Mouse (Mus musculus): Measurements from ENCODE around the gene Srl. TPM values are rescaled to one million over a fixed set of nuclear protein-coding genes. Genes with fewer than 3 reads are reported as not detected.

Srl gene
- total and polyA plus RNA-seq, 3 experiments: 44.6 to 88.8 (median 71.3) TPM

DNA sequence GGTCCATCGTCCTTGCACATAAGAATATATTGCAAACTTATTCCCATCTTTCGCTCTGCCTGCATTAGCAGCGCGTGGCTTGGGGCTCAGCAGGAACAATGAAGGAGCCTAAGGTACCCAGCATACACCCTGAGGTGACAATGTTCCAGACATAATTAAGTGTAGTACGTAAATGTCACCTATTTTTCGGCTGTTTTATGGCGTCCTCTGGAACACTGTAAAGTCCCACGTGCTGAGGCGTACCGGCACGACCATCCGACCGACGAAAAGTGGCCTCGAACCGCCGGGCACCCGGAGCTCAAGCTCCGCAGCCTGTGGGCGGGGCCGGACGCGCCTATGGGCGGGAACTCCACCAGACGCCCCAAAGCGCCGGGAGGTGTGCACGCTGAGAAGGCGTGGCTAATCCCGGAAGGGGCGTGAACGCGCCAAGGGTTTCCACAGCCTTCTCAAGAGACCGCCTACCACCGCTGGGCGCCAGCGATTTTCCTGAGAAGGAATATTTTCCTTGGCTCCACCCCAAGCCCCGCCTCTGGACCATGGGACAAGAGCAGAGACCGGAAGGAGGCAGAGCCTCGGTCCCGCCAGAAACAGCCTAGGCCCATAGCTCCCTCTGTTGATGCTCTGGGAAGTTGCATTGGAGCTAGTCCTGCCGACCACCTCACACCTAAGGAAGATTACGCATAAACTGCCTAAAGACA lies at the start of gene Srl (continued):
- peak; percentile 99 for TF ChIP-seq MXI1 (IDR thresholded peaks at IDR 0.05; ENCODE audit: low read depth, low read length)

DNA sequence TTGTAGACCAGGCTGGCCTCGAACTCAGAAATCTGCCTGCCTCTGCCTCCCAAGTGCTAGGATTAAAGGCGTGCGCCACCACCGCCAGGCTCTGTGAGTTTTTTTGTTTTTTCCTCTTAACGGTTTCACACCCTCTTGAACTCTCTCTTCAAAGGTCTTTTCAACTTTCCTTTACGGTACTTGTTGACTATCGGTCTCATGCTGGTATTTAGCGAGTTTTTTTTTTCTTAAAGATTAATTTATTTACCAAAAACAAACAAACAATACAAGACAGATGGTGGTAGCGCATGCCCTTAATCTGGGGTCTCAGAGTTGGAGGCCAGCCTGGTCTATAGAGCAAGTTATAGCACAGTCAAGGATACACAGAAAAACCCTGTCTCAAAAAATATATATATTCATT lies 48.6 kb upstream of the Srl start:
- dilution Hi-C loops (cut with MboI; ENCODE audit: extremely low pct_ligation_motif_present, extremely low pct_unique_long_range_greater_than_20kb, low sequenced_read_pairs): no loop called here
- in situ Hi-C loops (cut with MboI; ENCODE audit: low pct_ligation_motif_present, low pct_unique_long_range_greater_than_20kb, low sequenced_read_pairs): no loop called here
- peak; percentile 51 for DNase-seq (ENCODE audit: extremely low read depth)
- TF ChIP-seq CHD2 (IDR thresholded peaks at IDR 0.05; ENCODE audit: low read length) (no peak), POLR2AphosphoS2 (IDR thresholded peaks at IDR 0.05; ENCODE audit: low read depth, low read length) (no peak), IRF4 (IDR thresholded peaks at IDR 0.05; ENCODE audit: low read depth, low read length) (no peak), USF1 (IDR thresholded peaks at IDR 0.05; ENCODE audit: low read depth, low read length) (no peak), RAD21 (IDR thresholded peaks at IDR 0.05; ENCODE audit: low read depth, low read length) (no peak), MAZ (IDR thresholded peaks at IDR 0.05; ENCODE audit: low read depth, low read length) (no peak), ZC3H11A (IDR thresholded peaks at IDR 0.05; ENCODE audit: low read depth, low read length) (no peak), UBTF (IDR thresholded peaks at IDR 0.05; ENCODE audit: low read depth, low read length) (no peak)
- no peak overlapping the region for H3K4me3 ChIP-seq (replicated peaks in 1 of 3; ENCODE audit: low read depth in 2 of 3, low read length in 2 of 3, poor library complexity in 1 of 3)
- no peak overlapping the region for H3K4me2 ChIP-seq (ENCODE audit: insufficient read depth, low read depth, poor library complexity, severe bottlenecking)
- peaks cover 10% of the 10 kb centered on the region for H3K27me3 ChIP-seq (replicated peaks)
- peaks cover 14 to 32% of the 10 kb centered on the region in 2 experiments for H3K4me1 ChIP-seq (ENCODE audit: control insufficient read depth in 1 of 2, insufficient read depth in 2 of 2)
- no peak overlapping the region for H3K27ac ChIP-seq (ENCODE audit: insufficient read depth, low read depth)
- no peaks in the 10 kb centered on the region for H3K9me3 ChIP-seq (replicated peaks; ENCODE audit: low read length)
- no peaks in the 10 kb centered on the region for H3K79me2 ChIP-seq (replicated peaks; ENCODE audit: control insufficient read depth, extremely low read depth, insufficient read depth, poor library complexity, severe bottlenecking)
- no peaks in the 10 kb centered on the region for H3K36me3 ChIP-seq (replicated peaks in 1 of 2; ENCODE audit: control insufficient read depth in 1 of 2, insufficient read depth in 1 of 2, low read length in 1 of 2)
- no peak overlapping the region for H3K9ac ChIP-seq (ENCODE audit: insufficient read depth, low read depth)

DNA sequence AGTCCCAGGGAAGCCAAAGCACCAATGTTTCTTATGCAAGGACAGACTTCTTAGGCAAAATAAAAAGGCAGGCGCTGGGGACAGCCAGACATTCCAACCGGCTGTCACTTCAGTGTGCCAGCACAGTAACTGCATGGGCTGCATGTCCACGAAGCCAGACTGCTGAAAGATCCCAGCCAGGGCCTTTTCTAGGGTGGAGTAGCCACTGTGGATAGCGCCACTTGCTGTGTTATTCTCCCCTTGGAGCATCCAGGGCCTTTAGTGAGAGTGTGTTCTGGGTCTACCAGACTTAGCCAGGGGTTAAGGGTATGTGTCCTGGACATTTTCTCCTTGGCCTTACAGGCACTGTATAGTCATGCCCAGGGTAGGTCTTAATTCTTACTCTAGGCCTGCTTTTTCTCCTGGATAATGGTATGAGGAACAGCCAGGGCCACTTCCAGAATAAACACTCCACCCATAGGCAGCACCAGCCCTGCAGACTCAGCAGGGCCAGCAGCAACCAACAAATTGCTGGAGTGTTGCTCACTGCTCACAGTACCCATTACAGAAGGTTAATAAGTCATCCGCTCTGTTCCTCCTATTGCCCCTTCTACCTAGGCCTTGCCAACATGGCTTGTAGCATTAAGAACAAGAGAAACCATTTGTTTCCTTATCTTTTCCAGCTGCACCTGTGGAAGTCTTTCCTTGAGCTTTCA lies 46.0 kb upstream of the Srl start:
- in situ Hi-C loops (cut with MboI; ENCODE audit: low pct_ligation_motif_present, low pct_unique_long_range_greater_than_20kb, low sequenced_read_pairs) (no loop called here), dilution Hi-C loops (cut with MboI; ENCODE audit: extremely low pct_ligation_motif_present, extremely low pct_unique_long_range_greater_than_20kb, low sequenced_read_pairs) (no loop called here)
- Histone ChIP-seq H3K79me2 (replicated peaks; ENCODE audit: control insufficient read depth, extremely low read depth, insufficient read depth, poor library complexity, severe bottlenecking) (no peaks in the 10 kb centered on the region), H3K27me3 (replicated peaks) (no peaks in the 10 kb centered on the region), H3K36me3 (replicated peaks in 1 of 2; ENCODE audit: control insufficient read depth in 1 of 2, insufficient read depth in 1 of 2, low read length in 1 of 2) (no peaks in the 10 kb centered on the region), H3K4me2 (ENCODE audit: insufficient read depth, low read depth, poor library complexity, severe bottlenecking) (no peak overlapping the region), H3K9me3 (replicated peaks; ENCODE audit: low read length) (no peaks in the 10 kb centered on the region), H3K9ac (ENCODE audit: insufficient read depth, low read depth) (0 out of 2 replicates have a peak overlapping the region, but pooled peaks have one; percentile 42), H3K27ac (ENCODE audit: insufficient read depth, low read depth) (no peak overlapping the region), H3K4me1 (ENCODE audit: control insufficient read depth in 1 of 2, insufficient read depth in 2 of 2) (peaks cover 20 to 43% of the 10 kb centered on the region in 2 experiments), H3K4me3 (replicated peaks in 1 of 3; ENCODE audit: low read depth in 2 of 3, low read length in 2 of 3, poor library complexity in 1 of 3) (no peak overlapping the region)
- TF ChIP-seq ETS1 (conservative IDR thresholded peaks at IDR 0.05; ENCODE audit: low read depth, low read length) (no peak), ELF1 (IDR thresholded peaks at IDR 0.05; ENCODE audit: low read depth, low read length) (no peak), MAX (IDR thresholded peaks at IDR 0.05; ENCODE audit: low read length) (no peak), KAT2A (IDR thresholded peaks at IDR 0.05; ENCODE audit: insufficient replicate concordance, low read length) (no peak), USF2 (conservative IDR thresholded peaks at IDR 0.05; ENCODE audit: low read depth, low read length) (no peak), CTCF (conservative IDR thresholded peaks at IDR 0.05 in 1 of 2, IDR thresholded peaks at IDR 0.05 in 1 of 2; ENCODE audit: low read depth in 2 of 2, low read length in 2 of 2) (no peak)
- no peak for DNase-seq (ENCODE audit: extremely low read depth)
